10 mouse cellular contexts compared by ENCODE assay signal in the genomic region with DNA sequence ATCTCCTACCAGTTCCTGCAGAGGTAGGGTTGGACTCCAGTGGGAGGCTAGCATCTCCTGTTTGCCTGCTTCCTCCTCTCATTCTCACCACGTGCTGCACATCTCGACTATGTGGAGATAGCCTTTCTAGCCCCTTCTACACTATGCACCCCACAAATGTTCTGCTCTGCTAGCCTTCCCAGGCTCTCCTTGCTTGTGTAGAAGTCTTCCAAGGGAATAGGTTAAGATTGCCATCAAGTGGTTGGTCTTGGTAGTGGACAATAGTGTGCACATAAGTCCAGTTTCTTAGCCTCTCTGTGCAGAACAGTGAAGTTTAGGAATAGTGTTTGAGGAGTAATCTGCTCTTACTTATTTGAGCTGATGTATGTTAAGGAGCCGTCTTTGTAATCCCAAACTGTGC.
DNase-seq lines count a peak whose midpoint lies in the region; ATAC-seq lines count a peak whose summit lies in the region.
"Had no signal": no experiment of that assay in that cellular context is flagged by ENCODE, and none has a peak within 500 bp of the region (broad histone marks: within the 10 kb centered on the region; RNA-seq: fewer than 3 reads in every experiment).

No protein-coding gene starts in this region.

- ATAC-seq in CD4-positive, CD25-positive, alpha-beta regulatory T cell, adult 4 months, result peak; percentile 78
- peak; percentile 51 for ATAC-seq in neural tube, embryonic 14.5 days (ENCODE audit: low read depth)
- ATAC-seq in erythroblast, adult 5-6 weeks (replicated peaks; ENCODE audit: low FRiP score, poor library complexity, severe bottlenecking), result no peak

- no peak overlapping the region for H3K27ac ChIP-seq in neural tube, embryonic 14.5 days (ENCODE audit: low read depth, low read length)
- H3K27ac ChIP-seq: embryonic facial prominence, embryonic 15.5 days; liver, embryonic 13.5 days had no signal

- no peaks in the 10 kb centered on the region for H3K9me3 ChIP-seq in neural tube, embryonic 14.5 days (ENCODE audit: control insufficient read depth, low read length)
- H3K9me3 ChIP-seq: embryonic facial prominence, embryonic 15.5 days; liver, embryonic 13.5 days had no signal

- no peak overlapping the region for H3K4me2 ChIP-seq in neural tube, embryonic 14.5 days (ENCODE audit: low read depth, low read length)
- H3K4me2 ChIP-seq: embryonic facial prominence, embryonic 15.5 days; liver, embryonic 13.5 days had no signal

- 67% methylated on average over 3 of the region's 3 CpGs for WGBS in neural tube, embryonic 14.5 days

- no peaks in the 10 kb centered on the region for H3K4me1 ChIP-seq in neural tube, embryonic 14.5 days (ENCODE audit: control insufficient read depth, insufficient read depth, low read length)
- H3K4me1 ChIP-seq: liver, embryonic 13.5 days had no signal

- peak; percentile 52 for DNase-seq in left cerebral cortex, adult 11 months (ENCODE audit: low spot score)
- no peak for DNase-seq in left cerebral cortex, adult 8-10 months (ENCODE audit: low spot score in 2 of 2)
- DNase-seq in adipocyte (ENCODE audit: low spot score), result peak; percentile 68
- DNase-seq in fibroblast of lung, adult 2 months (ENCODE audit: low read depth), result peak; percentile 71
- DNase-seq in layer of hippocampus, adult 11-12 months (ENCODE audit: low spot score), result peak; percentile 66
- DNase-seq: liver, embryonic 13.5 days had no signal

- no peaks in the 10 kb centered on the region for H3K36me3 ChIP-seq in neural tube, embryonic 14.5 days (ENCODE audit: control insufficient read depth, insufficient read depth, low read length)
- H3K36me3 ChIP-seq: embryonic facial prominence, embryonic 15.5 days; liver, embryonic 13.5 days had no signal

- H3K9ac ChIP-seq in neural tube, embryonic 14.5 days (replicated peaks; ENCODE audit: low read depth, low read length), result no peak overlapping the region
- H3K9ac ChIP-seq: embryonic facial prominence, embryonic 15.5 days; liver, embryonic 13.5 days had no signal

- no peak overlapping the region for H3K4me3 ChIP-seq in neural tube, embryonic 14.5 days (ENCODE audit: low read depth, low read length)
- H3K4me3 ChIP-seq: embryonic facial prominence, embryonic 15.5 days; liver, embryonic 13.5 days had no signal

- H3K27me3 ChIP-seq in neural tube, embryonic 14.5 days (ENCODE audit: control insufficient read depth, insufficient read depth, low read length), result no peaks in the 10 kb centered on the region
- H3K27me3 ChIP-seq: embryonic facial prominence, embryonic 15.5 days; liver, embryonic 13.5 days had no signal

Comparison
In these comparisons a context has a peak if more than half of its experiments do, and no peak if none do; other contexts are left out.
1. DNase-seq: peak in left cerebral cortex, adult 11 months (single experiment), adipocyte (single experiment), fibroblast of lung, adult 2 months (single experiment) and layer of hippocampus, adult 11-12 months (single experiment); none in left cerebral cortex, adult 8-10 months (0 of 2).